Mouse (Mus musculus): ENCODE data around the gene Prl8a9. TPM values are rescaled to one million over a fixed set of nuclear protein-coding genes. Genes with fewer than 3 reads are reported as not detected.

The Prl8a9 gene
- polyA plus RNA-seq (2015; fragmentation: Nextera tagmentation; extraction: Ambion mirVana): not detected in 2 replicates

GRCm38 (mm10) chr13:27564506-27564905 is at the start of gene Prl8a9:
TSS of gene Prl8a9 (minus strand) at chr13:27564606.
- H3K4me1 ChIP-seq: no peaks in the 10 kb centered on the region
- H3K27me3 ChIP-seq (replicated peaks): no peaks in the 10 kb centered on the region
- H3K9me3 ChIP-seq (replicated peaks): no peaks in the 10 kb centered on the region
- H3K4me3 ChIP-seq (replicated peaks): no peak within 1 kb of the TSS
- no peak for ATAC-seq (ENCODE audit: low FRiP score)
- no peak within 1 kb of the TSS for H3K4me2 ChIP-seq
- no peak within 1 kb of the TSS for H3K27ac ChIP-seq (replicated peaks)
- 80% methylated on average over 2 of the region's 2 CpGs for WGBS
- no peaks in the 10 kb centered on the region for H3K36me3 ChIP-seq
- no peak within 1 kb of the TSS for H3K9ac ChIP-seq (replicated peaks)

DNA sequence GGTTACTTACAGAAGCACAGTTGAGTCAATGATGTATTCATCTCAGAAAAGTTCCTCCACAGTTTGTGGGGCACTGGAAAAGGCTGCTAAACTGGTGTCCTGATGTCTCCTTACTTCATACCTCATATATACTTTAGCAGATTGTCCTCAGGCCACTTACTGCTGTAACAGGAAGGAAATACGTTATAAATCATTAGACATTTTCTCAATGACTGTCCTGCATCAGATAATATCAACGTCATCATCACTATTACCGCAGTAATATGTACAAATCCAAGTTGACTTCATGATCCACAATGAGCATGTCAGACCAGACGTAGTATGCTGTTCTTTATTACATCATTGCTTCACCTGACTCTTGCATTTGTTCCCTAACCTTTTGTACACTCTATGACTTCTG is 46.1 kb upstream of the Prl8a9 start, which contains the start of gene Prl7b1:
Prl7b1 (minus strand) TSS at position 101 of the 400 bp plus-strand sequence.
- 78% methylated on average over 4 of the region's 4 CpGs for WGBS
- ATAC-seq (ENCODE audit: low FRiP score): no peak

DNA sequence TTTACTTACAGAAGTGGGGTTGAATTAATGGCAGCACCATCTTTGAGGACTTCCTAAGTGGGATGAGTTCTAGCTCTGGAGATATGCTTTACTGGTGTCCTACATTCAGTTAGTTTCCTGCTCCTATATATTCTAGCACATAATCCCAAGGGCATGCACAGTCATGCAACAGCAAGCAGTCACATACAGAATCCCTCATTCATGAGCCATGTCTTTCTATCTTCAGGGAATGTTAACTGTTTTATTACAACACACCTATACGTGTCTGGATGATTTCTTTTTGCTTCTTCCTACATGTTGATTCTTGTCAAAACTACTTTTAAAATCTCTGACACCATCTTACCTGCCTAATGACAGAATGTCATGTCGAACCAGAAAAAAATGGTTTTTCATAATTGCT is 17.7 kb upstream of the Prl8a9 start, which contains the start of gene Prl8a1:
Prl8a1 (minus strand) TSS at position 101 of the 400 bp plus-strand sequence.
- Histone ChIP-seq H3K4me1 (no peaks in the 10 kb centered on the region), H3K27ac (replicated peaks) (no peak within 1 kb of the TSS), H3K9me3 (replicated peaks) (no peaks in the 10 kb centered on the region), H3K4me2 (no peak within 1 kb of the TSS), H3K27me3 (replicated peaks) (no peaks in the 10 kb centered on the region), H3K4me3 (replicated peaks) (no peak within 1 kb of the TSS), H3K9ac (replicated peaks) (no peak within 1 kb of the TSS), H3K36me3 (no peaks in the 10 kb centered on the region)
- ATAC-seq (ENCODE audit: low FRiP score): no peak
- WGBS: 87% methylated on average over 2 of the region's 2 CpGs

More for the DNA sequence above, 46.1 kb upstream of the Prl8a9 start, which contains the start of gene Prl7b1:
- Histone ChIP-seq H3K27ac (replicated peaks) (no peak within 1 kb of the TSS), H3K4me2 (no peak within 1 kb of the TSS), H3K36me3 (no peaks in the 10 kb centered on the region), H3K4me1 (no peaks in the 10 kb centered on the region), H3K9ac (replicated peaks) (no peak within 1 kb of the TSS), H3K27me3 (replicated peaks) (no peaks in the 10 kb centered on the region), H3K9me3 (replicated peaks) (no peaks in the 10 kb centered on the region), H3K4me3 (replicated peaks) (no peak within 1 kb of the TSS)

DNA sequence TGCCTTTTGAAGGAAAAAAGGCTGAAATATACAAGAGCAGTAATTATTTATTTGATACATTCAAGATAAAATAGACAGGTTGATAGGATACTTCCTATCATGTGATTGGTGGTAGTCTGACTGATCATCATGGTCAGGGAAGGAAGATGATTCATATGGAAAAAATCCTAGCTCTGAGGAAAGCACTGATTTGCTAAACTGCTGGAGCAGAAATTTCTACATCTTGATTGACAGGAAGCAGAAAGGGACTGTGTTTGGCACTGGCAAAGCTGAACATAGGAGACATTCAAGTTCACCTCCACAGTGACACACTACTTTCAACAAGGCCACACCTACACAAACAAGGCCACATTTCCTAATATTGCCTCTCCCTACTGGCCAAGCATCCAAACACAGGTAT is 11.1 kb downstream of the Prl8a9 start:
- Histone ChIP-seq H3K4me2 (no peak overlapping the region), H3K4me3 (replicated peaks) (no peak overlapping the region), H3K27me3 (replicated peaks) (no peaks in the 10 kb centered on the region), H3K36me3 (no peaks in the 10 kb centered on the region), H3K27ac (replicated peaks) (no peak overlapping the region), H3K9me3 (replicated peaks) (no peaks in the 10 kb centered on the region), H3K9ac (replicated peaks) (no peak overlapping the region), H3K4me1 (no peaks in the 10 kb centered on the region)
- ATAC-seq (ENCODE audit: low FRiP score): no peak

- H3K4me2 ChIP-seq: no peak overlapping the region
- ATAC-seq (ENCODE audit: low FRiP score): no peak
- no peaks in the 10 kb centered on the region for H3K36me3 ChIP-seq
- no peaks in the 10 kb centered on the region for H3K4me1 ChIP-seq
- H3K9me3 ChIP-seq (replicated peaks): no peaks in the 10 kb centered on the region
- WGBS: 91% methylated on average over 4 of the region's 4 CpGs
- no peak overlapping the region for H3K9ac ChIP-seq (replicated peaks)
- no peaks in the 10 kb centered on the region for H3K27me3 ChIP-seq (replicated peaks)
- no peak overlapping the region for H3K4me3 ChIP-seq (replicated peaks)
- H3K27ac ChIP-seq (replicated peaks): no peak overlapping the region
Measured at GRCm38 (mm10) chr13:27523156-27523555, 41.2 kb downstream of the Prl8a9 start.

DNA sequence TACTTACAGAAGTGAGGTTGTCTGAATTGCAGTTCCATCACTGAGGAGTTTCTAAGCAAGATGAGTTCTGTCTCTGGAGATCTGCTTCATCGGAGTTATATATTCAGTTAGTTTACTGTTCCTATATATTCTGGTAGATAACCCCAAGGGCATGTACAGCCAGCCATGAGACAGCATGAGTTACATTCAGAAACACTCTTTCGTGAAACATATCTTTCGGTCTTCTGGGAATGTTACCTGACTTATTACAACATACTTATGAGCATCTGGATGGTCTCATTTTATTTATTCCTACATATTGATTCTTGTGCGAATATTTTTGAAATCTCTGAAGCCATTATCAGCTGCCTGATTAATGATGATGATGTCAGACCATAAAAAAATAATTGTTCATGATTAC is 51.3 kb downstream of the Prl8a9 start, which contains the start of gene Prl8a8:
Prl8a8 (minus strand) TSS at position 101 of the 400 bp plus-strand sequence.
- ATAC-seq (ENCODE audit: low FRiP score): no peak

More for the DNA sequence above, 51.3 kb downstream of the Prl8a9 start, which contains the start of gene Prl8a8:
- Histone ChIP-seq H3K27me3 (replicated peaks) (no peaks in the 10 kb centered on the region), H3K4me1 (no peaks in the 10 kb centered on the region), H3K4me3 (replicated peaks) (no peak within 1 kb of the TSS), H3K9me3 (replicated peaks) (no peaks in the 10 kb centered on the region), H3K9ac (replicated peaks) (no peak within 1 kb of the TSS), H3K36me3 (no peaks in the 10 kb centered on the region), H3K4me2 (no peak within 1 kb of the TSS), H3K27ac (replicated peaks) (no peak within 1 kb of the TSS)
- 81% methylated on average over 4 of the region's 4 CpGs for WGBS

Other genes with a start within 250 kb of the Prl8a9 start
- gene Prl8a2, start 218.9 kb downstream of the Prl8a9 start, polyA plus RNA-seq (2015; fragmentation: Nextera tagmentation; extraction: Ambion mirVana): not detected in 2 replicates
- gene Prl2b1, start 173.8 kb downstream of the Prl8a9 start, polyA plus RNA-seq (2015; fragmentation: Nextera tagmentation; extraction: Ambion mirVana): not detected in 2 replicates
- not detected in 2 replicates for gene Prl8a6, start 125.9 kb downstream of the Prl8a9 start, polyA plus RNA-seq (2015; fragmentation: Nextera tagmentation; extraction: Ambion mirVana)
- gene Prl8a8, start 51.4 kb downstream of the Prl8a9 start, polyA plus RNA-seq (2015; fragmentation: Nextera tagmentation; extraction: Ambion mirVana): not detected in 2 replicates
- gene Prl8a1, start 17.6 kb upstream of the Prl8a9 start, polyA plus RNA-seq (2015; fragmentation: Nextera tagmentation; extraction: Ambion mirVana): not detected in 2 replicates
- gene Prl7b1, start 46.0 kb upstream of the Prl8a9 start, polyA plus RNA-seq (2015; fragmentation: Nextera tagmentation; extraction: Ambion mirVana): not detected in 2 replicates
- not detected in 2 replicates for gene Prl7a1, start 77.9 kb upstream of the Prl8a9 start, polyA plus RNA-seq (2015; fragmentation: Nextera tagmentation; extraction: Ambion mirVana)
- not detected in 2 replicates for gene Prl7a2, start 103.4 kb upstream of the Prl8a9 start, polyA plus RNA-seq (2015; fragmentation: Nextera tagmentation; extraction: Ambion mirVana)
- not detected in 2 replicates for gene Prl7d1, start 152.1 kb upstream of the Prl8a9 start, polyA plus RNA-seq (2015; fragmentation: Nextera tagmentation; extraction: Ambion mirVana)
- gene Prl7c1, start 216.2 kb upstream of the Prl8a9 start, polyA plus RNA-seq (2015; fragmentation: Nextera tagmentation; extraction: Ambion mirVana): not detected in 2 replicates
- gene Prl2a1, start 237.0 kb upstream of the Prl8a9 start, polyA plus RNA-seq (2015; fragmentation: Nextera tagmentation; extraction: Ambion mirVana): not detected in 2 replicates